Mouse (Mus musculus): Measurements from ENCODE around the gene Arid3c.

The Arid3c gene

DNA sequence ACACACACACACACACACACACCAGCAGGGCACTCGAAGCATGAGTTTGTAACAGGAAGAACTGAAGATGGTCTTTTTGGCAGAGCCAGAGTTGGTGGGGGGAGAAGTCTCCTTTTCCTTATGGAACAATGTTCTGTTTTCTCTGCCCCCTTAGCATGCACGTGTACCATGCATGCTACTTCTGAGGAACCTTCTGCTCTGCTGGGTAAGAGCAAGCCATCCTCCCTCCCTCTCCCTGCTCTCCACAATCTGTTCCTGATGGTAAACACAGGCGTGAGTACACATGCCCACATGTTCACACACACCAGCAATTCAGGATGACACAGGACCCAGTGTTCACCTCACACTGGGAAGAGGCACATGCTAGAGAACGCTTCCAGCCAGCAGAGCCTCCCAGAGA is 49.8 kb downstream of the Arid3c start:
- DNase-seq (ENCODE audit: extremely low spot score, low read depth, low spot score): no peak

DNA sequence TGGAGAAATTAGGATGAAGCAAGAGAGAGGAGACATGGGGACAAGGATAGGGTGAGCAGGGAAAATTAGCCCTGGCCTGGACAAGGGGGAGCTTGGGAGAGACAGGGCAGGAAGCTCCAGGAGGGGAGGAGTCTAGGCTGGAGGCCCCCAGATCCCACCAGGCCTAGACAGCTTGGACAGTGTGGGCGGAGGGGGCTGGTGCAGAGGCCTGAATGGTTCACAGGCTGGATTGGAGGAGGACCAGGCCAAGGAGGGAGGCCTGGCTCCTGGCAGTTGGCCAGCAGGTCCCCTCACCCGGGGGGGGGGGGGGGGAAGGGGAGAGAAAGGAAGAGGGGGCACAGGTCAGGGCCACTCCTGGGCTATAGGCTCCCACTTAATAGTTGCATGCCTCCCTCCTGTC is 51.7 kb downstream of the Arid3c start:
- DNase-seq (ENCODE audit: extremely low spot score, low read depth, low spot score): no peak

- no peak for DNase-seq (ENCODE audit: extremely low spot score, low read depth, low spot score)
Observed at GRCm38 (mm10) chr4:41678863-41679262, 52.1 kb downstream of the Arid3c start.

DNA sequence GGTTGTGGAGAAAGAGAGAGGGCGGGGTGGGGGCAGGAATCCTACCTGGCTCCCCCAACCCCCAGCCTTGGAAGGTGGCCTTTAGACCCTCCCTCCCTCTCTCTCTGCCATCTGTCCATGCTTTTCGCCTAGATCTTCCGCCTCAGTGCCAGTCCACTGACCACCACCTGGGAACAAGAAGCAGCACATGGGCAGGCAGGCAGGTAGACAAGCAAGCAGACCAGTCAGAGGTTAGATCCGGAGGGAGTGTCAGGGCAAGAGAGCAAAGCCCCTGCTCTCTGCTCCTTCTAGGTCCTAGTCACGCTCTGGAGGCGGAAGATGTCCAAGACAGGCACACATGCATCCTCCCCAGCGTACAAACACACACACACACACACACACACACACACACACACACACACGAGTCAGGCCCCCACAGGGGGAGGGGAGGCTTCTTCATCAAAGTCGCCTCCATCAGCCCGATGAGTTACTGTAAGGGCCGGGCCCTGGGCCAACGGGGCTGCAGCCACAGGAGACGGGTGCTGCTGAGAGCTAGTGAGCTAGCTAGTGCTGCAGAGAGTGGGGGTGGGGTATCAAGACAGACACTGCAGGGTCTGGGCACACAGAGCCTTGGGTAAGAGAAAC is 53.8 kb downstream of the Arid3c start:
- DNase-seq (ENCODE audit: extremely low spot score, low read depth, low spot score): no peak

GRCm38 (mm10) chr4:41676248-41677005 is 54.5 kb downstream of the Arid3c start:
- DNase-seq (ENCODE audit: extremely low spot score, low read depth, low spot score): no peak
